Mouse (Mus musculus) large intestine, adult 2 months (tissue): ENCODE results near the gene Ugt2b35. TPM values are rescaled to one million over a fixed set of nuclear protein-coding genes. Genes with fewer than 3 reads are reported as not detected.
"Not testable (repeated sequence)": the region's sequence is repeated elsewhere in the genome, so short reads cannot be mapped to it uniquely, and the experiment has no call there.

Source experiments
- DNase-seq: peaks from one replicate; pipeline ENCODE4 v3.0.0-alpha.2; 2012; ENCODE audit warnings: low read depth, low spot score
- WGBS: fragments of 180-500 bp; shearing (Covaris S2); methylation state at CpG from one replicate; pipeline ENCODE4 v1.1.7; 2018; 5-methylcytosine and 5-hydroxymethylcytosine counted together
- polyA plus RNA-seq: library from polyadenylated mRNA; depleted of rRNA; stranded (reverse); fragments of >200 nt; gene quantifications from 2 replicates; pipeline ENCODE4 v1.2.3, GENCODE M21; 2012; rRNA removed

Ugt2b35 gene
- polyA plus RNA-seq = 2.9 and 4.3 TPM in 2 replicates

GRCm38 (mm10) chr5:87000395-87001073, at the start of gene Ugt2b35:
Gene Ugt2b35, plus strand, starts transcription at chr5:87000860.
- no peak for DNase-seq

DNA sequence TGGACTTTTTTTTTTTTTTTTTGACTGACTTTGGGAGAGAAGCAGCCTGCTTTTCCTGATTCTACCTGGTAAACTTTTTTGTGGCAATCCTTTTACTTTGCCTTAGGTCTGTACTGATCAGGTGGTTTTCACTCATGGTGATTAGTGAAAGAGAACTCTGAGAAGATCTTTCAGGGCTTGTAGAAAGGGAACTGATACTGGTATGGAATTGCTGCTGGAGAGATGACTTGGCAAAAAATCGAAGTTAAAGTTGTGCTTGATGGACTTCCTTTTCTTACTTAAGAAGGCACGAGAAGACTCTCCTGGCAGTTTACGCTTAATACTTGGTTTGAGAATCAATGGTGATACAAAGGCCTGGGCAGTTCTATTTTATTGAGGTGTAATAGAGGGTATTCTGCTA, 40.2 kb upstream of the Ugt2b35 start:
- DNase-seq = no peak
- 78% methylated on average over 3 of the region's 3 CpGs for WGBS

More at GRCm38 (mm10) chr5:87000395-87001073, at the start of gene Ugt2b35:
- WGBS = 26% methylated on average over 4 of the region's 4 CpGs

- WGBS = 25% methylated on average over 3 of the region's 3 CpGs
- DNase-seq = no peak
Observed at GRCm38 (mm10) chr5:86961587-86962358, 38.9 kb upstream of the Ugt2b35 start.

GRCm38 (mm10) chr5:86962849-86963248, 37.8 kb upstream of the Ugt2b35 start:
- not testable (repeated sequence) for DNase-seq
- 10% methylated on average over 1 of the region's 1 CpGs for WGBS

GRCm38 (mm10) chr5:86967271-86967670, 33.4 kb upstream of the Ugt2b35 start:
- 37% methylated on average over 5 of the region's 5 CpGs for WGBS

GRCm38 (mm10) chr5:87004735-87005134, 4.1 kb downstream of the Ugt2b35 start:
- WGBS = 36% methylated on average over 6 of the region's 6 CpGs

More at GRCm38 (mm10) chr5:86967271-86967670, 33.4 kb upstream of the Ugt2b35 start:
- DNase-seq = not testable (repeated sequence)

GRCm38 (mm10) chr5:87015477-87015876, 14.8 kb downstream of the Ugt2b35 start:
- no peak for DNase-seq
- WGBS = 21% methylated on average over 3 of the region's 3 CpGs

More at GRCm38 (mm10) chr5:87004735-87005134, 4.1 kb downstream of the Ugt2b35 start:
- DNase-seq = no peak

GRCm38 (mm10) chr5:87027359-87027758, 26.7 kb downstream of the Ugt2b35 start:
- no peak for DNase-seq

GRCm38 (mm10) chr5:87030624-87031023, 30.0 kb downstream of the Ugt2b35 start:
- WGBS = 92% methylated on average over 1 of the region's 1 CpGs
- no peak for DNase-seq

More at GRCm38 (mm10) chr5:87027359-87027758, 26.7 kb downstream of the Ugt2b35 start:
- 56% methylated on average over 3 of the region's 3 CpGs for WGBS

Other genes starting within 250 kb of the Ugt2b35 start
- 10.9 and 12.9 TPM in 2 replicates for gene Ythdc1, start 196.6 kb upstream of the Ugt2b35 start, polyA plus RNA-seq
- gene Ugt2b34, start 93.9 kb upstream of the Ugt2b35 start, polyA plus RNA-seq = 46.3 and 99.2 TPM in 2 replicates
- gene Ugt2b1, start 74.3 kb upstream of the Ugt2b35 start, polyA plus RNA-seq = not detected in 2 replicates
- gene Ugt2b36, start 91.7 kb downstream of the Ugt2b35 start, polyA plus RNA-seq = 3.5 and 5.2 TPM in 2 replicates
- 3.3 and 6.9 TPM in 2 replicates for gene Ugt2b5, start 139.5 kb downstream of the Ugt2b35 start, polyA plus RNA-seq